Mouse (Mus musculus) liver, postnatal 0 days (tissue): Measurements from ENCODE around the gene Tgm5.

Experiments used
- CTCF ChIP-seq: sonication (generic); IDR thresholded peaks from 2 replicates; pipeline ENCODE4 v1.5.1; 2016; ENCODE audit warnings: antibody characterized with exemption, low read depth
- EP300 ChIP-seq: IDR thresholded peaks from 2 replicates; pipeline ENCODE4 v1.6.1; 2016; ENCODE audit warnings: antibody characterized with exemption, low read depth, mild to moderate bottlenecking

- TF ChIP-seq EP300 (no peak), CTCF (no peak)
Observed at GRCm38 (mm10) chr2:121008664-121009007, 77.0 kb downstream of the Tgm5 start.
